Mouse (Mus musculus) neutrophil, adult 65 days (primary cell): Measurements from ENCODE around the gene Lcn11. TPM values are rescaled to one million over a fixed set of nuclear protein-coding genes. Genes with fewer than 3 reads are reported as not detected.

Experiments
- total RNA-seq: library from RNA; stranded (reverse); gene quantifications from 2 replicates; pipeline ENCODE4 v1.2.4, GENCODE M21; 2023

The Lcn11 gene
- total RNA-seq, result not detected in 2 replicates

GRCm38 (mm10) chr2:25776717-25777116, at the start of gene Lcn11:
Gene Lcn11 (plus strand): TSS chr2:25777017.

DNA sequence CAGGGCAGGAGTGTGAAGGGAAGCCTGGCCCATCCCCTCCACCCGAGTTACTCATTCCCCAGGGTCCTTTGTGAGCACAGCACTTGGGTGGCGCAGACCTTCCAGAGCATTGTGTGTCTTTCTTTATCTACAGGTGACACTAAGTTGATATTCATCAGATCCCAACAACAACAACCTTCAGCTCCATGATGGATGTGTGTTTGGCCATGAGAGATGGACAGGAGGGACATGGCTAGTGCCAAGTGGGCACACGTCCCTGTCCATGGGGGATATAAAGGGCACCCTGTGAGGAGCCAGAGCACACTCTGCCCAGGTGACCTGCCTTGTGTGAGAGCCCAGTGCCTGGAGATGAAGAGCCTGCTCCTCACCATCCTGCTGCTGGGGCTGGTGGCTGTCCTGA, 40.1 kb upstream of the Lcn11 start, which contains the start of gene Obp2b:
Gene Obp2b, plus strand, starts transcription at position 301 of the 400 bp plus-strand sequence.

DNA sequence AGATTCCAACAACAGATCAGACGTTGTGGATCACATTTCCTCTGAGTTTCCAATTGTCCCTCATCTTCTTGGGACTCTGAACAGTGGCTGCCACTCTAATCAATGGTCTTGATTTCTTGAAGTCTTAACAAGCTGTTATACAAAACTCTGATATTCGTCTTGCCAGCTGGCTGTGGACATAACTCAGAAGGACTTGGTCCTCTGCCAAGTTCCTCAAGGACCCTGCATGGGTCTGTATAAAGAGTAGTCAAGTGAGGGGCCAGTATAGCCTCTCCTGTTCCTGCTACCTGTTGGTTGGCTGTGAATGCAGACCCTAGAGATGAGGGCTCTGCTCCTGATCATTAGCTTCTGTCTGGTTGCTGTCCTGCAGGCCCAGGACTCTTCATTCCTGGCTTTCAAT, 11.5 kb upstream of the Lcn11 start, which contains the start of gene Lcn3:
Gene Lcn3, plus strand, starts transcription at position 301 of the 400 bp plus-strand sequence.

DNA sequence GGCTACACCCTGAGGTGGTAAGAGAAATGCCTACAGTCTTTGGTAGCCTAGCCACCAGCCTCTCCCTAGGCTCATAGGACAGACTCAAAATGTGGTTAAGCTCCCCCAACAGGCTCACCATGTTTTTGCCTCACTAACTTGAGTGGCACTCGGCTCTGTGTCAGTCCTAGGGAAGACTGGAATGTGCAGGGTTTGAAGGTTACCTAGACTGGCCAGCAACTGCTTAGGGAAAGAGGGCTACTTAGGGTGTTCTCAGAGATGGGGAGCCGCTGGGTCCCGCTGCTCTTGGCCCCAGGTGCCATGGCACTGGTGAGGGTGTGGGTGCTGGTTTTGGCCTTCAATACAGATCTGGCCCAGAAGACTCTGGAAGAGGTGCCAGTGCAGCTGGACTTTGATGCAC, 5.1 kb downstream of the Lcn11 start, which contains the start of gene Gm13539:
Gene Gm13539, plus strand, starts transcription at position 301 of the 400 bp plus-strand sequence.

GRCm38 (mm10) chr2:25815748-25816147, 38.9 kb downstream of the Lcn11 start, which contains the start of gene Glt6d1:
Gene Glt6d1 (minus strand): TSS chr2:25815848.

GRCm38 (mm10) chr2:25822806-25823205, 46.0 kb downstream of the Lcn11 start, which contains the start of gene Lcn9:
Gene Lcn9 (plus strand): TSS chr2:25823153.

Other genes starting within 250 kb of the Lcn11 start
- gene Traf2, start 230.1 kb upstream of the Lcn11 start, total RNA-seq, result 20.3 and 26.7 TPM in 2 replicates
- 56.8 and 74.8 TPM in 2 replicates for gene Edf1, start 219.2 kb upstream of the Lcn11 start, total RNA-seq
- 0.11 and 0.13 TPM in 2 replicates for gene Mamdc4, start 202.2 kb upstream of the Lcn11 start, total RNA-seq
- 5.6 and 6.0 TPM in 2 replicates for gene Phpt1, start 201.8 kb upstream of the Lcn11 start, total RNA-seq
- 1.6 TPM in 1 of 2 replicates, not detected in the other for gene Ajm1, start 195.3 kb upstream of the Lcn11 start, total RNA-seq
- 38.3 and 38.7 TPM in 2 replicates for gene Rabl6, start 168.5 kb upstream of the Lcn11 start, total RNA-seq
- gene Ccdc183, start 159.3 kb upstream of the Lcn11 start, total RNA-seq, result not detected in 2 replicates
- 1.6 and 3.9 TPM in 2 replicates for gene Tmem141, start 155.0 kb upstream of the Lcn11 start, total RNA-seq
- 0.29 TPM in 1 of 2 replicates, not detected in the other for gene Fcna, start 149.0 kb upstream of the Lcn11 start, total RNA-seq
- not detected in 2 replicates for gene Lcn8, start 123.9 kb upstream of the Lcn11 start, total RNA-seq
- gene Lcn5, start 119.1 kb upstream of the Lcn11 start, total RNA-seq, result not detected in 2 replicates
- not detected in 2 replicates for gene Lcn6, start 100.2 kb upstream of the Lcn11 start, total RNA-seq
- gene Lcn10, start 94.3 kb upstream of the Lcn11 start, total RNA-seq, result not detected in 2 replicates
- gene Obp2a, start 77.0 kb upstream of the Lcn11 start, total RNA-seq, result not detected in 2 replicates
- 3.0 and 5.2 TPM in 2 replicates for gene Bmyc, start 70.3 kb upstream of the Lcn11 start, total RNA-seq
- gene Obp2b, start 40.0 kb upstream of the Lcn11 start, total RNA-seq, result not detected in 2 replicates
- gene Lcn3, start 11.4 kb upstream of the Lcn11 start, total RNA-seq, result not detected in 2 replicates
- not detected in 2 replicates for gene Gm13539, start 5.2 kb downstream of the Lcn11 start, total RNA-seq
- not detected in 2 replicates for gene Glt6d1, start 38.8 kb downstream of the Lcn11 start, total RNA-seq
- not detected in 2 replicates for gene Lcn9, start 46.1 kb downstream of the Lcn11 start, total RNA-seq
- not detected in 2 replicates for gene Sohlh1, start 70.2 kb downstream of the Lcn11 start, total RNA-seq
- gene Kcnt1, start 86.7 kb downstream of the Lcn11 start, total RNA-seq, result not detected in 2 replicates
- 2.5 and 10.0 TPM in 2 replicates for gene Camsap1, start 206.3 kb downstream of the Lcn11 start, total RNA-seq
- 7.5 and 10.3 TPM in 2 replicates for gene Ubac1, start 244.7 kb downstream of the Lcn11 start, total RNA-seq